Mouse (Mus musculus) neural tube, embryonic 14.5 days (tissue): ENCODE measurements around the gene Ucn2. TPM values are rescaled to one million over a fixed set of nuclear protein-coding genes. Genes with fewer than 3 reads are reported as not detected.

ENCODE experiments used
- ATAC-seq: fragments of 200-750 bp; cut with Nextera tagmentation; 2 replicates; pipeline ENCODE4 v1.8.0; 2017; ENCODE audit warnings: low read depth, mild to moderate bottlenecking, moderate TSS enrichment, moderate library complexity
- H3K27ac ChIP-seq: fragments of 300-500 bp; sonication (generic); 2 replicates; pipeline ENCODE4 v1.5.1; 2014; ENCODE audit warnings: low read depth, mild to moderate bottlenecking, control low read depth, low read length, moderate library complexity, mixed read lengths
- H3K27me3 ChIP-seq: fragments of 300-500 bp; sonication (generic); 2 replicates; pipeline ENCODE4 v1.6.1; 2014; ENCODE audit warnings: low read length; ENCODE audit not compliant: control insufficient read depth, insufficient read depth
- H3K36me3 ChIP-seq: fragments of 300-500 bp; sonication (generic); 2 replicates; pipeline ENCODE4 v1.6.1; 2014; ENCODE audit warnings: low read length, mixed read lengths; ENCODE audit not compliant: control insufficient read depth, insufficient read depth
- H3K4me1 ChIP-seq: fragments of 300-500 bp; sonication (generic); 2 replicates; pipeline ENCODE4 v1.6.1; 2014; ENCODE audit warnings: low read length; ENCODE audit not compliant: control insufficient read depth, insufficient read depth
- H3K4me2 ChIP-seq: fragments of 300-500 bp; sonication (generic); 2 replicates; pipeline ENCODE4 v1.6.1; 2014; ENCODE audit warnings: mild to moderate bottlenecking, low read depth, low read length, control low read depth
- H3K4me3 ChIP-seq: fragments of 300-500 bp; sonication (generic); 2 replicates; pipeline ENCODE4 v1.5.1; 2014; ENCODE audit warnings: low read depth, low read length, control low read depth, mixed read lengths
- H3K9ac ChIP-seq: fragments of 300-500 bp; sonication (generic); replicated peaks from 2 replicates; pipeline ENCODE4 v1.6.1; 2014; ENCODE audit warnings: low read depth, mild to moderate bottlenecking, control low read depth, low read length, mixed read lengths
- H3K9me3 ChIP-seq: fragments of 300-500 bp; sonication (generic); 2 replicates; pipeline ENCODE4 v1.6.1; 2016; ENCODE audit warnings: low read length; ENCODE audit not compliant: control insufficient read depth
- WGBS: fragments of 180-500 bp; shearing (Covaris S2); extraction: QIAGEN DNeasy Blood & Tissue Kit; methylation state at CpG from one replicate; pipeline ENCODE4 v1.1.7; 2014; 5-methylcytosine and 5-hydroxymethylcytosine counted together
- microRNA counts: library from miRNA; unstranded; fragments of <30 nt; microRNA quantifications from one replicate; lab custom pipeline; 2016
- microRNA-seq: library from miRNA; unstranded; fragments of <30 nt; microRNA quantifications from one replicate; pipeline ENCODE4, GENCODE M21; 2016
- polyA plus RNA-seq: library from polyadenylated mRNA; unstranded; fragments of >200 nt; fragmentation: Nextera tagmentation; extraction: Ambion mirVana; gene quantifications from 2 replicates; pipeline ENCODE4 v1.2.1, GENCODE M21; 2014

Ucn2 gene
- polyA plus RNA-seq, 1 experiment from 2014 or later = 0.24 TPM

GRCm38 (mm10) chr9:109032435-109032834 lies 46.6 kb downstream of the Ucn2 start:
- no peaks in the 10 kb centered on the region for H3K4me1 ChIP-seq
- 87% methylated on average over 6 of the region's 6 CpGs for whole genome bisulfite sequencing
- H3K27ac ChIP-seq = no peak overlapping the region
- H3K9ac ChIP-seq = no peak overlapping the region
- H3K27me3 ChIP-seq = no peaks in the 10 kb centered on the region
- no peak for ATAC-seq
- peaks cover 3% of the 10 kb centered on the region; the same call in 1 of the 2 replicates for H3K36me3 ChIP-seq
- H3K4me3 ChIP-seq = no peak overlapping the region
- no peaks in the 10 kb centered on the region for H3K9me3 ChIP-seq
- H3K4me2 ChIP-seq = no peak overlapping the region

MicroRNA genes within 50 kb of the gene (microRNA counts, 519-probe panel; counts per million panel counts)
- not detected for microRNA mmu-miR-711 (lab: Ali Mortazavi, UCI)

Small RNA genes lying within 50 kb of the gene (microRNA-seq; reads per million reads assigned to microRNA genes)
- not detected for gene Mir711

Other genes starting within 250 kb of the Ucn2 start
- gene Ip6k2, start 202.2 kb upstream of the Ucn2 start, polyA plus RNA-seq = 268 and 320 TPM in 2 replicates
- gene Nckipsd, start 177.6 kb upstream of the Ucn2 start, polyA plus RNA-seq = 25.4 and 30.0 TPM in 2 replicates
- 18.5 and 21.6 TPM in 2 replicates for gene Celsr3, start 159.7 kb upstream of the Ucn2 start, polyA plus RNA-seq
- 21.9 and 22.2 TPM in 2 replicates for gene Slc26a6, start 132.7 kb upstream of the Ucn2 start, polyA plus RNA-seq
- not detected in 2 replicates for gene Tmem89, start 71.4 kb upstream of the Ucn2 start, polyA plus RNA-seq
- gene Uqcrc1, start 49.4 kb upstream of the Ucn2 start, polyA plus RNA-seq = 480 and 510 TPM in 2 replicates
- 0.64 and 3.0 TPM in 2 replicates for gene Col7a1, start 32.4 kb upstream of the Ucn2 start, polyA plus RNA-seq
- 23.2 and 27.9 TPM in 2 replicates for gene Pfkfb4, start 5.8 kb downstream of the Ucn2 start, polyA plus RNA-seq
- gene Shisa5, start 52.6 kb downstream of the Ucn2 start, polyA plus RNA-seq = 55.4 TPM in 2 replicates
- gene Trex1, start 73.7 kb downstream of the Ucn2 start, polyA plus RNA-seq = 12.4 and 13.4 TPM in 2 replicates
- gene Atrip, start 88.1 kb downstream of the Ucn2 start, polyA plus RNA-seq = 31.4 and 34.8 TPM in 2 replicates
- 10.7 and 13.1 TPM in 2 replicates for gene Ccdc51, start 96.5 kb downstream of the Ucn2 start, polyA plus RNA-seq
- gene Tma7, start 96.6 kb downstream of the Ucn2 start, polyA plus RNA-seq = 712 and 779 TPM in 2 replicates
- 13.9 and 14.9 TPM in 2 replicates for gene Plxnb1, start 109.4 kb downstream of the Ucn2 start, polyA plus RNA-seq
- gene Fbxw21, start 176.0 kb downstream of the Ucn2 start, polyA plus RNA-seq = not detected in 2 replicates
- not detected in 2 replicates for gene Fbxw13, start 210.0 kb downstream of the Ucn2 start, polyA plus RNA-seq
- not detected in 2 replicates for gene Fbxw20, start 248.7 kb downstream of the Ucn2 start, polyA plus RNA-seq